8 mouse cellular contexts compared by ENCODE assay signal in the genomic region with DNA sequence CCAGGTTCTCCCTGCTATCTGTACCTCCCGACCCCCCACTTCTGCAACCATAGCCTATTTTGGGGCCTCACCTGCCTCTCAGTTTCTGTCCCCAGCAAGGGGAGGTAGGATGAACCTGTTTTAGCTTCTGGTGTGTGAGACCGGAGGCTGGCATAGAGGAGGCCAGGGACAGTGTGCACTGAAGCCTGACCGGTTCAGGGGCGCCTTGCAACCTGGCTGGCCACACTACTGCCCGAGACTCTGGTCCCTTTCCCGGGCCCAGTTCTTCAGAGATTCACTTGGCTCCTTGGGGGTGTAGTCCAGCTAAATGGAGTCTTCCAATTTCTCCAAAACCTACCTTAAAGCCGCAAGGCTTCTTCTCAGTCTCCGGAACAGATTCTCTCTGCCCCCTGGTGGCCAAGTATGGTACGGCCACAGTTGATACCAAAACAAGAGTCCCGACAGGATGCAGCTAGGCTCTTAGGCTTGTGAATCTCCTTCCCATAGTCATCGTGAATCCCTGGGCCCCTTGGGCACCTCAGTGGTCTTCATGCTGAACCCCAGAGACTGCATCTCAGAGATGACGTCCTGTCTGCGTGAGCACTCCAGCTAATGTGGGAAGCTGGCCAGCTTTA. TPM values are rescaled to one million over a fixed set of nuclear protein-coding genes. Genes with fewer than 3 reads are reported as not detected.
DNase-seq lines count a peak whose midpoint lies in the region; ATAC-seq and TF ChIP-seq lines count a peak whose summit lies in the region.

No protein-coding gene starts in this region.

- peak; percentile 90 for TF ChIP-seq RAD21 in MEL (IDR thresholded peaks at IDR 0.05; ENCODE audit: low read depth, low read length)

- no peak for TF ChIP-seq EP300 in MEL (IDR thresholded peaks at IDR 0.05; ENCODE audit: low read depth in 1 of 2, low read length in 2 of 2)
- no peak for TF ChIP-seq EP300 in lung, postnatal 0 days (IDR thresholded peaks at IDR 0.05)

- H3K79me2 ChIP-seq in MEL (ENCODE audit: control insufficient read depth, insufficient read depth, low read length, poor library complexity), result no peaks in the 10 kb centered on the region

- TF ChIP-seq CTCF in MEL (IDR thresholded peaks at IDR 0.05 in 2 of 3, conservative IDR thresholded peaks at IDR 0.05 in 1 of 3; ENCODE audit: control insufficient read depth in 1 of 3, insufficient read depth in 1 of 3, low read depth in 2 of 3, low read length in 3 of 3, poor library complexity in 1 of 3, severe bottlenecking in 1 of 3), result peak; percentile 91 to 98 (median 96)
- peak; percentile 87 for TF ChIP-seq CTCF in cerebellum, adult 2 months (IDR thresholded peaks at IDR 0.05; ENCODE audit: borderline replicate concordance, insufficient read depth, low read depth, low read length)
- TF ChIP-seq CTCF in lung, postnatal 0 days (IDR thresholded peaks at IDR 0.05), result peak; percentile 89

- no peak for TF ChIP-seq POLR2A in MEL (IDR thresholded peaks at IDR 0.05; ENCODE audit: control insufficient read depth in 1 of 2, insufficient read depth in 1 of 2, low read depth in 1 of 2, low read length in 2 of 2, poor library complexity in 1 of 2)
- no peak for TF ChIP-seq POLR2A in cerebellum, adult 2 months (IDR thresholded peaks at IDR 0.05; ENCODE audit: borderline replicate concordance, insufficient read depth, low read length)

- 7% methylated on average over 13 of the region's 13 CpGs for WGBS in cerebellum, adult 2 months
- 20% methylated on average over 13 of the region's 13 CpGs for WGBS in hindbrain, embryonic 10.5 days
- 23% methylated on average over 13 of the region's 13 CpGs for WGBS in lung, postnatal 0 days

- H3K4me3 ChIP-seq in MEL (ENCODE audit: control insufficient read depth in 1 of 2, insufficient read depth in 1 of 2, low read depth in 2 of 2, low read length in 2 of 2), result peak overlapping the region in 1 of 2 experiments; percentile 16; a peak in 2 of 4 replicates
- H3K4me3 ChIP-seq in cerebellum, adult 2 months (replicated peaks; ENCODE audit: insufficient read depth, low read depth, low read length), result peak overlapping the region; percentile 19
- H3K4me3 ChIP-seq in hindbrain, embryonic 10.5 days, result 0 out of 2 replicates have a peak overlapping the region, but pooled peaks have one; percentile 26
- H3K4me3 ChIP-seq in lung, postnatal 0 days (ENCODE audit: low read depth, low read length), result no peak overlapping the region

- H3K36me3 ChIP-seq in MEL (ENCODE audit: control insufficient read depth in 1 of 2, insufficient read depth in 2 of 2, low read length in 2 of 2), result peaks cover 0 to 11% of the 10 kb centered on the region in 2 experiments; a peak in 2 of 4 replicates
- H3K36me3 ChIP-seq in hindbrain, embryonic 10.5 days, result no peaks in the 10 kb centered on the region
- H3K36me3 ChIP-seq in lung, postnatal 0 days (ENCODE audit: insufficient read depth, low read length), result no peaks in the 10 kb centered on the region

- ATAC-seq in frontal cortex, adult (ENCODE audit: low TSS enrichment), result peak; percentile 79
- ATAC-seq in lung, postnatal 0 days, result peak; percentile 62

- H3K27me3 ChIP-seq in MEL (ENCODE audit: control insufficient read depth in 1 of 2, insufficient read depth in 2 of 2, low read length in 2 of 2), result no peaks in the 10 kb centered on the region
- H3K27me3 ChIP-seq in cerebellum, adult 2 months (ENCODE audit: control insufficient read depth, insufficient read depth, low read length), result no peaks in the 10 kb centered on the region
- H3K27me3 ChIP-seq in hindbrain, embryonic 10.5 days (ENCODE audit: insufficient read depth, poor library complexity, severe bottlenecking), result no peaks in the 10 kb centered on the region
- H3K27me3 ChIP-seq in lung, postnatal 0 days (replicated peaks; ENCODE audit: insufficient read depth, low read length), result no peaks in the 10 kb centered on the region

- no peaks in the 10 kb centered on the region for H3K9me3 ChIP-seq in MEL (replicated peaks; ENCODE audit: insufficient read depth, low read length)
- H3K9me3 ChIP-seq in hindbrain, embryonic 10.5 days, result no peaks in the 10 kb centered on the region
- no peaks in the 10 kb centered on the region for H3K9me3 ChIP-seq in lung, postnatal 0 days (ENCODE audit: low read length)

- H3K4me1 ChIP-seq in MEL (ENCODE audit: control insufficient read depth in 1 of 2, insufficient read depth in 2 of 2, low read length in 2 of 2), result peaks cover 2 to 17% of the 10 kb centered on the region in 2 experiments; a peak in 2 of 4 replicates
- peaks cover 5% of the 10 kb centered on the region for H3K4me1 ChIP-seq in cerebellum, adult 2 months (ENCODE audit: control insufficient read depth, insufficient read depth, low read length)
- H3K4me1 ChIP-seq in hindbrain, embryonic 10.5 days (replicated peaks), result peaks cover 4% of the 10 kb centered on the region
- H3K4me1 ChIP-seq in lung, postnatal 0 days (ENCODE audit: insufficient read depth, low read depth, low read length), result no peaks in the 10 kb centered on the region

- H3K9ac ChIP-seq in MEL (ENCODE audit: control insufficient read depth, low read depth, low read length, poor library complexity, severe bottlenecking), result peak overlapping the region; percentile 27; the same call in 1 of the 2 replicates
- H3K9ac ChIP-seq in lung, postnatal 0 days (replicated peaks; ENCODE audit: low read depth), result no peak overlapping the region

- no peak overlapping the region for H3K4me2 ChIP-seq in lung, postnatal 0 days (replicated peaks; ENCODE audit: low read depth, low read length)

- H3K27ac ChIP-seq in MEL (ENCODE audit: control insufficient read depth, low read depth, low read length), result no peak overlapping the region
- no peak overlapping the region for H3K27ac ChIP-seq in cerebellum, adult 2 months (ENCODE audit: insufficient read depth, low read length)
- H3K27ac ChIP-seq in hindbrain, embryonic 10.5 days, result peak overlapping the region; percentile 35; the same call in 1 of the 2 replicates
- no peak overlapping the region for H3K27ac ChIP-seq in lung, postnatal 0 days (ENCODE audit: low read length)

- peak; percentile 93 for DNase-seq in MEL (ENCODE audit: low read depth, low spot score)
- peak; percentile 85 to 94 for DNase-seq in cerebellum, adult 2 months
- DNase-seq in hindbrain, embryonic 10.5 days (ENCODE audit: low spot score), result peak; percentile 88
- DNase-seq in layer of hippocampus, adult 8-10 months (ENCODE audit: low spot score in 2 of 2), result peak; percentile 80 to 94
- DNase-seq in lung, postnatal 0 days (ENCODE audit: low spot score), result peak; percentile 87
- peak; percentile 91 for DNase-seq in ovary, postnatal 14 days (ENCODE audit: low spot score)
- DNase-seq in thymus, postnatal 10 days (ENCODE audit: low spot score in 2 of 2), result peak; percentile 69 to 91

TF ChIP-seq in MEL, 35 proteins besides CTCF, POLR2A, EP300 and RAD21:
- TF ChIP-seq RCOR1 (IDR thresholded peaks at IDR 0.05; ENCODE audit: low read depth, low read length) (no peak), ZC3H11A (IDR thresholded peaks at IDR 0.05; ENCODE audit: low read depth, low read length) (peak; percentile 85), TBP (IDR thresholded peaks at IDR 0.05; ENCODE audit: low read depth, low read length) (no peak), TAL1 (IDR thresholded peaks at IDR 0.05; ENCODE audit: low read length) (no peak), SMC3 (IDR thresholded peaks at IDR 0.05; ENCODE audit: low read depth, low read length) (peak; percentile 99), ZMIZ1 (IDR thresholded peaks at IDR 0.05; ENCODE audit: low read depth, low read length) (no peak), MEF2A (IDR thresholded peaks at IDR 0.05; ENCODE audit: extremely low read depth, insufficient replicate concordance, low read depth, low read length, poor library complexity, severe bottlenecking) (no peak), MYB (IDR thresholded peaks at IDR 0.05; ENCODE audit: low read depth, low read length) (no peak)

RNA-seq across cellular contexts. Expression of gene Stac2, which starts 22.0 kb away (rescaled TPM):
- not detected in 2 replicates for total RNA-seq in MEL (2012; rRNA removed)
- under 1 TPM in 1 of 2 experiments, not detected in 1; 0.04 TPM for polyA plus RNA-seq in MEL (2012; ENCODE audit: insufficient read depth in 1 of 2, insufficient read length in 2 of 2, low read depth in 1 of 2, low replicate concordance in 2 of 2, missing spikeins in 1 of 2)
- 31.0 and 37.7 TPM in 2 replicates for polyA plus RNA-seq in cerebellum, adult 2 months (2012; rRNA removed)
- polyA plus RNA-seq in hindbrain, embryonic 10.5 days (2016; fragmentation: Nextera tagmentation; extraction: Ambion mirVana), result 1.1 and 1.5 TPM in 2 replicates
- total RNA-seq in layer of hippocampus, adult 8-10 months (2022), result 10 to 100 TPM; 47.7 to 56.4 (median 52.4) TPM
- polyA plus RNA-seq in lung, postnatal 0 days (2015; fragmentation: Nextera tagmentation; extraction: Ambion mirVana), result 0.10 and 0.11 TPM in 2 replicates

RNA-seq across cellular contexts. Expression of gene Rpl19, which starts 48.8 kb away (rescaled TPM):
- total RNA-seq in MEL (2012; rRNA removed), result 4,634 and 4,715 TPM in 2 replicates
- 1,000 to 10,000 TPM in 1 of 2 experiments, 100 to 1,000 TPM in 1; 210 to 2,650 TPM for polyA plus RNA-seq in MEL (2012; ENCODE audit: insufficient read depth in 1 of 2, insufficient read length in 2 of 2, low read depth in 1 of 2, low replicate concordance in 2 of 2, missing spikeins in 1 of 2)
- 746 and 786 TPM in 2 replicates for polyA plus RNA-seq in cerebellum, adult 2 months (2012; rRNA removed)
- 1,011 and 1,145 TPM in 2 replicates for polyA plus RNA-seq in hindbrain, embryonic 10.5 days (2016; fragmentation: Nextera tagmentation; extraction: Ambion mirVana)
- total RNA-seq in layer of hippocampus, adult 8-10 months (2022), result 100 to 1,000 TPM; 520 to 711 (median 600) TPM
- 750 and 817 TPM in 2 replicates for polyA plus RNA-seq in lung, postnatal 0 days (2015; fragmentation: Nextera tagmentation; extraction: Ambion mirVana)

RNA-seq across cellular contexts. Expression of gene Cacnb1, which starts 52.5 kb away (rescaled TPM):
- total RNA-seq in MEL (2012; rRNA removed), result 1.8 and 2.3 TPM in 2 replicates
- 1 to 10 TPM in 1 of 2 experiments, not detected in 1; 4.4 TPM for polyA plus RNA-seq in MEL (2012; ENCODE audit: insufficient read depth in 1 of 2, insufficient read length in 2 of 2, low read depth in 1 of 2, low replicate concordance in 2 of 2, missing spikeins in 1 of 2)
- polyA plus RNA-seq in cerebellum, adult 2 months (2012; rRNA removed), result 34.6 and 37.5 TPM in 2 replicates
- polyA plus RNA-seq in hindbrain, embryonic 10.5 days (2016; fragmentation: Nextera tagmentation; extraction: Ambion mirVana), result 7.6 and 22.9 TPM in 2 replicates
- 100 to 1,000 TPM; 123 to 145 (median 134) TPM for total RNA-seq in layer of hippocampus, adult 8-10 months (2022)
- polyA plus RNA-seq in lung, postnatal 0 days (2015; fragmentation: Nextera tagmentation; extraction: Ambion mirVana), result 3.5 and 4.0 TPM in 2 replicates

Comparison
In these comparisons a context has a peak if more than half of its experiments do, and no peak if none do; other contexts are left out.
1. RNA of gene Stac2, which starts 22.0 kb away (polyA plus RNA-seq): 31.0 to 37.7 TPM in cerebellum, adult 2 months; 1.1 to 1.5 TPM in hindbrain, embryonic 10.5 days, 0.10 to 0.11 TPM in lung, postnatal 0 days and 0.04 TPM in MEL; every median in the first group is over 10 times any median in the second.
2. Peak in every context shown above with its lines, with median percentiles within 50 percentile points of each other: DNase-seq and CTCF ChIP-seq.